Mouse (Mus musculus) forebrain, embryonic 13.5 days (tissue): ENCODE measurements around the gene Gtf2h3. TPM values are rescaled to one million over a fixed set of nuclear protein-coding genes. Genes with fewer than 3 reads are reported as not detected.
"Not testable (repeated sequence)": the region's sequence is repeated elsewhere in the genome, so short reads cannot be mapped to it uniquely, and the experiment has no call there.

Experiments
- ATAC-seq: fragments of 200-750 bp; cut with Nextera tagmentation; 2 replicates; pipeline ENCODE4 v1.8.0; 2017
- H3K27ac ChIP-seq: fragments of 300-500 bp; sonication (generic); 2 replicates; pipeline ENCODE4 v1.5.1; 2015; ENCODE audit warnings: inconsistent platforms, mild to moderate bottlenecking, moderate library complexity
- H3K27me3 ChIP-seq: fragments of 300-500 bp; sonication (generic); 2 replicates; pipeline ENCODE4 v1.6.1; 2015; ENCODE audit warnings: mild to moderate bottlenecking, inconsistent platforms
- H3K36me3 ChIP-seq: fragments of 300-500 bp; sonication (generic); 2 replicates; pipeline ENCODE4 v1.6.1; 2015; ENCODE audit warnings: mild to moderate bottlenecking, inconsistent platforms; ENCODE audit not compliant: poor library complexity, severe bottlenecking
- H3K4me1 ChIP-seq: fragments of 300-500 bp; sonication (generic); 2 replicates; pipeline ENCODE4 v1.6.1; 2015; ENCODE audit warnings: inconsistent platforms
- H3K4me2 ChIP-seq: fragments of 300-500 bp; sonication (generic); 2 replicates; pipeline ENCODE4 v1.6.1; 2015; ENCODE audit warnings: inconsistent platforms, mild to moderate bottlenecking, moderate library complexity
- H3K4me3 ChIP-seq: fragments of 300-500 bp; sonication (generic); 2 replicates; pipeline ENCODE4 v1.5.1; 2015; ENCODE audit warnings: mild to moderate bottlenecking, inconsistent platforms
- H3K9ac ChIP-seq: fragments of 300-500 bp; sonication (generic); 2 replicates; pipeline ENCODE4 v1.6.1; 2015; ENCODE audit warnings: mild to moderate bottlenecking, inconsistent platforms
- H3K9me3 ChIP-seq: fragments of 300-500 bp; sonication (generic); replicated peaks from 2 replicates; pipeline ENCODE4 v1.6.1; 2016; ENCODE audit warnings: inconsistent platforms
- WGBS: fragments of 180-500 bp; shearing (Covaris S2); methylation state at CpG from one replicate; pipeline ENCODE4 v1.1.7; 2015; 5-methylcytosine and 5-hydroxymethylcytosine counted together
- polyA plus RNA-seq: library from polyadenylated mRNA; unstranded; fragments of >200 nt; fragmentation: Nextera tagmentation; extraction: Ambion mirVana; gene quantifications from 2 replicates; pipeline ENCODE4 v1.2.1, GENCODE M21; 2015

Gene Gtf2h3
- polyA plus RNA-seq, 1 experiment from 2014 or later, result 66.9 TPM

DNA sequence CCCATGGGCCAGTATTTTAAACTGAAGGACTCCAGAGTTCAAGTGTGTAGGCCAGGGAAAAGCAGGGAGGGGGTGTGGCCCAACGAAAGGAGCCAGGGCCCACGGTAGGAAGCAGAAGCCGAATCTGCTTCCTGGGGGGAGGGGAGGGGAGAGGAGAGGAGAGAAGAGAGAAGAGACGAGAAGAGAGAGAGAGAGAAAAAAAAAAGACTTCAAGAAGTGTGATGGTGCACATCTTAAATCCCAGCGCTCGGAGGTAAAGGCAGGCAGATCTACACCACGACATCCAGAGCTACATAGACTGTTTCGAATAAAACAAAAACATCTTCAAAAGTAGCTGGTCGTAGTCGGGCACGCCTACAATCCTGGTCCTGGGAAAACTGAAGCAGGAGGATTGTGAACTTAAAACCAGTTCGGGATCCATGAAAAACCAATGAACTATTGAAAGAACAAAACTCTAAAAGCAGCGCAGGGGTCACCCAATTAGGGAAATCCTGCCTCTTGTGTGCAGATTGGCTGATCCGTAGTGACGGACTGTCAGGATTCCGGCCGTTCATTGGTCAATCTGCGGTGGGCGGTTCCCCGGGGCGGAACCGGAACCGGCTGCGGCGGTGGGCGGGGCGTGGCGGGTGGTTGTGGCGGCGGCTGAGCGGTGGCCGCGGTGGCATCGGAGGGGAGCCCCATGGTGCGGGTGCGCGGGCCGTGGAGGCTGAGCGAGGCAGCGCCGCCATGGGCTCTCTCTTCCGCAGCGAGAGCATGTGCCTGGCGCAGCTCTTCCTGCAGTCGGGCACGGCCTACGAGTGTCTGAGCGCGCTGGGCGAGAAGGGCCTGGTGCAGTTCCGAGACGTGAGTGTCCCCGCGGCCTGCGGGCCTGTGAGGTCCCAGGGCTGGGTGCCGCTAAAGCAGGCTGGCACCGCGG lies 49.8 kb downstream of the Gtf2h3 start, which contains the start of gene Atp6v0a2:
TSS of gene Atp6v0a2 (plus strand) at position 129 of the 916 bp plus-strand sequence.
- H3K4me3 ChIP-seq, result peak within 1 kb of the TSS; percentile 99
- H3K4me1 ChIP-seq, result peaks cover 16% of the 10 kb centered on the region
- H3K36me3 ChIP-seq, result peaks cover 25% of the 10 kb centered on the region
- peak within 1 kb of the TSS; percentile 94 for H3K9ac ChIP-seq
- ATAC-seq, result peak; percentile 98
- H3K9me3 ChIP-seq, result no peaks in the 10 kb centered on the region
- H3K27me3 ChIP-seq, result no peaks in the 10 kb centered on the region
- under 1% methylated on average over 54 of the region's 58 CpGs for WGBS
- H3K27ac ChIP-seq, result peak within 1 kb of the TSS; percentile 54
- peak within 1 kb of the TSS; percentile 96 for H3K4me2 ChIP-seq

DNA sequence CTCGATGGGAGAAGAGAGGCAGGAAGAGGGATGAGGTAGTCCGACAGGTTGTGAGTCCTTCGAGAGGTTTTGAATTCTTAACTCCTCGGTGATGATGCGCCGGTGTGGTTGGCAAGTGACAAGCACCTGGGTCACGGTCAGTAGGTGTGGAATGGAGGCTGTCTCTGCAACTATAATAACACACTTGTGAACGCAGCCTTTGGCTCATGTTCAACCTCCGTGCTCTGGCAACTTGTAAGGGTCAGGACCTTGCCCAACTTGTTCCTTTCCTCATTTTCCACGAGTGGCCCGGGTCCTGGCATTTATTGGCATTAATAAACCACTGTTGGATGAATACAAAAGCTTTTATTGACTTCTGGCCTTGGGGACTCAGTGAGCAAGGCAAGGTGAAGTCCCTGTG lies 50.7 kb downstream of the Gtf2h3 start:
- no peak; the same call in 1 of the 2 replicates for ATAC-seq
- H3K27ac ChIP-seq, result no peak overlapping the region
- H3K27me3 ChIP-seq, result no peaks in the 10 kb centered on the region
- peak overlapping the region; percentile 99 for H3K4me3 ChIP-seq
- H3K9ac ChIP-seq, result peak overlapping the region; percentile 94
- H3K4me2 ChIP-seq, result peak overlapping the region; percentile 96
- H3K9me3 ChIP-seq, result no peaks in the 10 kb centered on the region
- peaks cover 16% of the 10 kb centered on the region for H3K4me1 ChIP-seq
- H3K36me3 ChIP-seq, result peaks cover 31% of the 10 kb centered on the region
- 29% methylated on average over 11 of the region's 11 CpGs for WGBS

DNA sequence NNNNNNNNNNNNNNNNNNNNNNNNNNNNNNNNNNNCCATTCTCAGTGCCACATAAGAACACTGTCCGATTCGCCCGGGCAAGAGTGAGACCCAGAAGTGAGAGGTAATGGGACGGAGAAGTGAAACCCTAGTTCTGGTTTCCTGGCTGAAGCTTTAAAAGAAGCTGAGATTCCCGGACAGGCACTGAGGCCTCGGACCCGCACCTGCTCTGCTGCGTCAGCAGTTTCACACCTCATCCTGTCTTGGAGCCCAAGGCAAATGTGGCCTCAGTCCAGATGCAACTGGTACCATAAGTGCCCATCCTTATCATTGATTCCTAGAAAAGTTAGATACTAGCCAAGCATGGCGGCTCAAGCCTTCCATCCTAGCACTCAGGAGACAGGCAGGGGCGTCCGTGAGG lies 52.7 kb downstream of the Gtf2h3 start:
- WGBS, result 94% methylated on average over 11 of the region's 11 CpGs
- no peak for ATAC-seq
- H3K27me3 ChIP-seq, result no peaks in the 10 kb centered on the region
- peaks cover 16% of the 10 kb centered on the region for H3K4me1 ChIP-seq
- no peak overlapping the region for H3K4me2 ChIP-seq
- H3K4me3 ChIP-seq, result no peak overlapping the region
- no peak overlapping the region for H3K9ac ChIP-seq
- no peak overlapping the region for H3K27ac ChIP-seq
- no peaks in the 10 kb centered on the region for H3K9me3 ChIP-seq
- peaks cover 44% of the 10 kb centered on the region for H3K36me3 ChIP-seq

DNA sequence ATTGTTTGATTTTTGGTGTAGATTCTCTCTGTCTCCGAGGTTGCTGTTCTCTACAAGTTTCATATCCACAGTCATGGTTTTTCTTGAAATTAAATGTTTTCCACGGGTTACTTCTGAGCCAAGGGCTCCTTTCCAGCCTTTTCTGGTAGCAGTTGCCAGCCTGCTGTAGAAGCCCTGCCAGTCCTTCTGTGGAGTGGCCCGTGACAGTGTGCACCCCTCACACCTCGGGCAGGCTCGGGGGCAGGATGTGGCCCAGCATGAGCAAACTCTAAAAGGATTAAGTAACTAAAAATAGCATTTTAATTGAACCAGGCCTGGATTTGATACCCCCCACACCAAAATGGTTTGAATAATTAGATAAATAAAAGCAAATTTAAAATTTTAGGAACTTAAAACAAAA lies 53.5 kb downstream of the Gtf2h3 start:
- H3K4me2 ChIP-seq, result no peak overlapping the region
- ATAC-seq, result no peak
- peaks cover 16% of the 10 kb centered on the region for H3K4me1 ChIP-seq
- peaks cover 47% of the 10 kb centered on the region for H3K36me3 ChIP-seq
- H3K9ac ChIP-seq, result no peak overlapping the region
- WGBS, result 85% methylated on average over 5 of the region's 5 CpGs
- no peaks in the 10 kb centered on the region for H3K27me3 ChIP-seq
- no peaks in the 10 kb centered on the region for H3K9me3 ChIP-seq
- no peak overlapping the region for H3K27ac ChIP-seq
- H3K4me3 ChIP-seq, result no peak overlapping the region

DNA sequence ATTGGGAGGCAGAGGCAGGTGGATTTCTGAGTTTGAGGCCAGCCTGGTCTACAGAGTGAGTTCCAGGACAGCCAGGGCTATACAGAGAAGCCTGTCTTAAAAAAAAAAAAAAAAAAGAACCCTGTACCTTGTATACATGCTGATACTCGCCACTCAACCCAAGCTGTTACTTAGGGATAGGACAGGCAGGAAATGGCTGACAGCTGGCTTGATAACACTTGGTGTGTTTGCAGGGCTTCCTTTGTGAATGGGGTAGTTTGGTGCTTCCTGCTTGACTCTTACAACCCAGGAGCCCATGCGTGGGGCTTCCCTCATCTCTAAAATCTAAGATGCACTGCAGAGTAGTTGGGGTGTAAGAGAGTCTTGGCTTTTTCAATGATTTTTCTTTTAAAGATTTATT lies 54.5 kb downstream of the Gtf2h3 start:
- no peak overlapping the region for H3K27ac ChIP-seq
- peaks cover 55% of the 10 kb centered on the region for H3K36me3 ChIP-seq
- no peaks in the 10 kb centered on the region for H3K27me3 ChIP-seq
- H3K9me3 ChIP-seq, result no peaks in the 10 kb centered on the region
- H3K4me1 ChIP-seq, result peaks cover 10% of the 10 kb centered on the region
- 86% methylated on average over 2 of the region's 2 CpGs for WGBS
- no peak for ATAC-seq
- no peak overlapping the region for H3K4me2 ChIP-seq
- H3K9ac ChIP-seq, result no peak overlapping the region
- H3K4me3 ChIP-seq, result no peak overlapping the region

DNA sequence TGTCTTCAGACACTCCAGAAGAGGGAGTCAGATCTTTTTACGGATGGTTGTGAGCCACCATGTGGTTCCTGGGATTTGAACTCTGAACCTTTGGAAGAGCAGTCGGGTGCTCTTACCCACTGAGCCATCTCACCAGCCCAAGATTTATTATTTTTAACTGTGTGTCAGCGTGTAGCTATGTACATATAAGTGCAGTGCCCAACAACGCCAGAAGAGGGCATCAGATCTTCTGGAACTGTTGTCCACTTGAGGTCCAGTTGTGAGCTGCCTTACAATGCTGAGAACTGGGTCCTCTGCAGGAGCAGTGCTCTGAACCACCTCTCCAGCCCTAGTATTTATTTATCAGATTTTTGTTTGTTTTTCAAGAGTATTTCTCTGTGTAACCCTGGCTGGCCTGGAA lies 56.1 kb downstream of the Gtf2h3 start:
- H3K9ac ChIP-seq, H3K4me2 ChIP-seq, H3K27me3 ChIP-seq, H3K9me3 ChIP-seq, H3K27ac ChIP-seq, H3K4me1 ChIP-seq, ATAC-seq, H3K4me3 ChIP-seq: not testable (repeated sequence)
- H3K36me3 ChIP-seq, result peaks cover 72% of the 10 kb centered on the region
- WGBS, result 86% methylated on average over 4 of the region's 4 CpGs

DNA sequence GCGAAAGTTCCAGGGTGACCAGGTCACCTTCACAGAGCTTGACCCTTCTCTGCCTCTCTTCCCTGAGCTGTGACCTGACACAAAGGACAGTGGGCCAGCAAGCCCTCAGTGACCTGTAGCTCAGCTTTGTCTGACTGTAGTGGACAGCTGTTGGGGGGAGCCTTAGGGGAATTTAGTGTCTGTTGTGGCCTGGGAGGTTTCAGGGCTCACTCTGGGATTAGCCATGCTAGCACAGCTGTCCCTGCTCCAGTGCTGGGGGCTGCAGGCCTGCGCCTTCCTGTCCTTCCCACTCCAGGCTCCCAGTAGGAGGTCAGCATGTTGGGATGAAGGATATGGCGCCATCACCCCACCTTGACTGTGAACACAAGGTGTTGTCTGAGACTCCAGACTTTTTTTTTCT lies 57.2 kb downstream of the Gtf2h3 start:
- Histone ChIP-seq H3K27ac (no peak overlapping the region), H3K4me1 (no peaks in the 10 kb centered on the region), H3K9ac (no peak overlapping the region), H3K4me3 (no peak overlapping the region), H3K27me3 (no peaks in the 10 kb centered on the region), H3K4me2 (no peak overlapping the region), H3K9me3 (no peaks in the 10 kb centered on the region), H3K36me3 (peaks cover 77% of the 10 kb centered on the region)
- WGBS, result 90% methylated on average over 3 of the region's 3 CpGs
- no peak for ATAC-seq

DNA sequence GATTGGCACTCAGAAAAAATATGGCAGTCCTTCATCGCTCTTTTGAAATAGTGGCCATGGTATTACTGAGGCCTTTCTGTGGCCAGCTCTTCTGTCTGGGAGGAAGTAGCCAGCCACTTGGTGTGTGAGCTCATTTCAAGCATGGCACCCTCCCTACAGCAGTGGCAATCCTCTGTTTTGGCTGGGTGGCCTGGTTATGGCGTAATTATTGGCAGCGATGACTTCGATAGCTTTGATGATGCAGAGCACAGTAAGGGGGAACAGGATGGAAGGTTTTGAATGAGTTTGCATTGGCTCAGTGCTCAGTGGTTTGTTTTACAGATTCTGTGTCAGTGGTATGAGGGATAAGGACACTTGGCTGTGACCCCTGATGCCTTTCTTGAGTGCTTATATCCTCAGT lies 57.8 kb downstream of the Gtf2h3 start:
- 94% methylated on average over 4 of the region's 4 CpGs for WGBS
- H3K36me3 ChIP-seq, result peaks cover 83% of the 10 kb centered on the region
- H3K27ac ChIP-seq, result no peak overlapping the region
- no peaks in the 10 kb centered on the region for H3K9me3 ChIP-seq
- H3K4me1 ChIP-seq, result no peaks in the 10 kb centered on the region
- ATAC-seq, result no peak
- no peak overlapping the region for H3K9ac ChIP-seq
- no peaks in the 10 kb centered on the region for H3K27me3 ChIP-seq
- H3K4me2 ChIP-seq, result no peak overlapping the region
- H3K4me3 ChIP-seq, result no peak overlapping the region

DNA sequence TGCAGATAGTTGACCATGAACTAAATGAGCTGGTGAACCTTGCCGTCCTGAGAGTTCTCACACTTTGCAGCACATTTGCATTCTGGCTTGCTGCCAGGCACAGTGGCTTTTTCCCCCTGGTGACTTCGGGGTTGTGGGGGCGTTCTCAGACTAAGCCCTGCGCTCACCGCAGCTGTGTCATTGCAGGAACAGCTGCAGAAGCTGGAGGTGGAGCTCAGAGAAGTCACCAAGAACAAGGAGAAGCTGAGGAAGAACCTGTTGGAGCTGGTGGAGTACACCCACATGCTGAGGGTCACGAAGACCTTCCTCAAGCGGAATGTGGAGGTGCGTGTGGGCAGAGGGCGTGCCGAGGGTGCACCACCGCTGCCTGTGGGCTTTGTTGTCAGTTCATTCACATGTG lies 58.4 kb downstream of the Gtf2h3 start:
- Histone ChIP-seq H3K36me3 (peaks cover 89% of the 10 kb centered on the region), H3K4me3 (no peak overlapping the region), H3K27ac (no peak overlapping the region), H3K4me2 (no peak overlapping the region), H3K4me1 (no peaks in the 10 kb centered on the region), H3K9ac (no peak overlapping the region), H3K27me3 (no peaks in the 10 kb centered on the region), H3K9me3 (no peaks in the 10 kb centered on the region)
- WGBS, result 93% methylated on average over 11 of the region's 11 CpGs
- ATAC-seq, result no peak

DNA sequence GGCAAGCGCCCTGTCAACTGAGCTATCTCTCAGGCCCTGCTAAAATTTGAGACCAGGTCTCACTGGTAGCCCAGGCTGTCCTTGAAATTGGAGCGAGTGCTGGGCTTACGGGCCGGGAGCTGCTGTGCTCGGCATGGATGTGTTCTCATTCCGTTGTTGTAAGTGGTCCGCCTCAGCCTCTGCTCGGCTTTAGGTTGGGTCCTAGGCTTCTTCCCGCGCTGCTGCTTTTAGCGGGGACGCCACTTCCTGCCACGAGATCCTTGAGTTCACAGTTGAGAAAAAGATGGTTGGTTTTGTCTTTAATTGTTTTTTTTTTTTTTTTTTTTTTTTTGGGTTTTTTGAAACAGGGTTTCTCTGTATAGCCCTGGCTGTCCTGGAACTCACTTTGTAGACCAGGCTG lies 58.9 kb downstream of the Gtf2h3 start:
- WGBS, result 97% methylated on average over 13 of the region's 13 CpGs
- H3K4me2 ChIP-seq, result no peak overlapping the region
- no peak overlapping the region for H3K4me3 ChIP-seq
- no peak overlapping the region for H3K9ac ChIP-seq
- H3K4me1 ChIP-seq, result no peaks in the 10 kb centered on the region
- H3K27me3 ChIP-seq, result no peaks in the 10 kb centered on the region
- no peak overlapping the region for H3K27ac ChIP-seq
- no peak for ATAC-seq
- H3K36me3 ChIP-seq, result peaks cover 94% of the 10 kb centered on the region
- H3K9me3 ChIP-seq, result no peaks in the 10 kb centered on the region
